Mouse (Mus musculus) stomach, embryonic 14.5 days (tissue): ENCODE data around the gene Gbgt1. TPM values are rescaled to one million over a fixed set of nuclear protein-coding genes. Genes with fewer than 3 reads are reported as not detected.
A peak's percentile ranks its signal among the peaks of the same experiment; 100 is the strongest.

Source experiments
- ATAC-seq: fragments of 200-750 bp; cut with Nextera tagmentation; 2 replicates; pipeline ENCODE4 v1.8.0; 2017; ENCODE audit warnings: low read depth, moderate TSS enrichment; ENCODE audit not compliant: insufficient number of reproducible peaks, insufficient read depth, low FRiP score
- H3K27ac ChIP-seq: fragments of 300-500 bp; sonication (generic); 2 replicates; pipeline ENCODE4 v1.5.1; 2014; ENCODE audit warnings: mild to moderate bottlenecking, low read length, moderate library complexity, mixed read lengths
- H3K27me3 ChIP-seq: fragments of 300-500 bp; sonication (generic); 2 replicates; pipeline ENCODE4 v1.6.1; 2014; ENCODE audit warnings: low read length, control low read depth, mixed read lengths; ENCODE audit not compliant: control insufficient read depth, insufficient read depth
- H3K36me3 ChIP-seq: fragments of 300-500 bp; sonication (generic); 2 replicates; pipeline ENCODE4 v1.6.1; 2014; ENCODE audit warnings: mild to moderate bottlenecking, control low read depth, low read length, moderate library complexity, mixed read lengths; ENCODE audit not compliant: control insufficient read depth, insufficient read depth
- H3K4me1 ChIP-seq: fragments of 300-500 bp; sonication (generic); 2 replicates; pipeline ENCODE4 v1.6.1; 2014; ENCODE audit warnings: low read length, control low read depth, mixed read lengths; ENCODE audit not compliant: control insufficient read depth, insufficient read depth
- H3K4me2 ChIP-seq: fragments of 300-500 bp; sonication (generic); replicated peaks from 2 replicates; pipeline ENCODE4 v1.6.1; 2014; ENCODE audit warnings: low read depth, low read length, control low read depth
- H3K4me3 ChIP-seq: fragments of 300-500 bp; sonication (generic); 2 replicates; pipeline ENCODE4 v1.5.1; 2014; ENCODE audit warnings: low read depth, low read length, control low read depth
- H3K9ac ChIP-seq: fragments of 300-500 bp; sonication (generic); replicated peaks from 2 replicates; pipeline ENCODE4 v1.6.1; 2014; ENCODE audit warnings: low read depth, mild to moderate bottlenecking, control low read depth, low read length, moderate library complexity, mixed read lengths
- H3K9me3 ChIP-seq: fragments of 300-500 bp; sonication (generic); 2 replicates; pipeline ENCODE4 v1.6.1; 2016; ENCODE audit warnings: low read depth, low read length, control low read depth; ENCODE audit not compliant: control insufficient read depth
- WGBS: fragments of 180-500 bp; shearing (Covaris S2); extraction: QIAGEN DNeasy Blood & Tissue Kit; methylation state at CpG from one replicate; pipeline ENCODE4 v1.1.7; 2014; 5-methylcytosine and 5-hydroxymethylcytosine counted together
- polyA plus RNA-seq: library from polyadenylated mRNA; unstranded; fragments of >200 nt; fragmentation: Nextera tagmentation; extraction: Ambion mirVana; gene quantifications from 2 replicates; pipeline ENCODE4 v1.2.1, GENCODE M21; 2014

Gbgt1 gene
- polyA plus RNA-seq, 1 experiment from 2014 or later, result 3.1 TPM

DNA sequence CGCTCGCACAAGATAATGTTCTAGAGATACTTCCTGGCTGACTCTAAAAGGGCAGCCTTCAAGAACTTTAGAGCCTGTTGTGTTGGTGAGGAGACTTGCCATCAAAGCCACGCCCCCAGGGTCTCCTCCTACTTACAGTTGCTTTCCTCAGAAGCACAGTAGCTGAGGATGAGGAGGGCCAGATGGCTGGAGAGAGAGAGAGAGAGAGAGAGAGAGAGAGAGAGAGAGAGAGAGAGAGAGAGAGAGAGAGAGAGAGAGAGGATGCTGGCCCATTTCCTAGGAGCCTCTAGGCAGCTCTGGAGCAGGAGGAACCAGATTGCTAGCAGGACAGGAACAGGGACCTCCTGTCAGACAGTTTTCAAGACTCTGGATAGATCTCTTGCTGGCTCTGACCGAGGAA, 39.5 kb downstream of the Gbgt1 start:
- H3K4me2 ChIP-seq, result peak overlapping the region; percentile 53; the same call in 1 of the 2 replicates
- peak overlapping the region; percentile 23; the same call in 1 of the 2 replicates for H3K27ac ChIP-seq
- WGBS, result 50% methylated on average over 4 of the region's 4 CpGs

DNA sequence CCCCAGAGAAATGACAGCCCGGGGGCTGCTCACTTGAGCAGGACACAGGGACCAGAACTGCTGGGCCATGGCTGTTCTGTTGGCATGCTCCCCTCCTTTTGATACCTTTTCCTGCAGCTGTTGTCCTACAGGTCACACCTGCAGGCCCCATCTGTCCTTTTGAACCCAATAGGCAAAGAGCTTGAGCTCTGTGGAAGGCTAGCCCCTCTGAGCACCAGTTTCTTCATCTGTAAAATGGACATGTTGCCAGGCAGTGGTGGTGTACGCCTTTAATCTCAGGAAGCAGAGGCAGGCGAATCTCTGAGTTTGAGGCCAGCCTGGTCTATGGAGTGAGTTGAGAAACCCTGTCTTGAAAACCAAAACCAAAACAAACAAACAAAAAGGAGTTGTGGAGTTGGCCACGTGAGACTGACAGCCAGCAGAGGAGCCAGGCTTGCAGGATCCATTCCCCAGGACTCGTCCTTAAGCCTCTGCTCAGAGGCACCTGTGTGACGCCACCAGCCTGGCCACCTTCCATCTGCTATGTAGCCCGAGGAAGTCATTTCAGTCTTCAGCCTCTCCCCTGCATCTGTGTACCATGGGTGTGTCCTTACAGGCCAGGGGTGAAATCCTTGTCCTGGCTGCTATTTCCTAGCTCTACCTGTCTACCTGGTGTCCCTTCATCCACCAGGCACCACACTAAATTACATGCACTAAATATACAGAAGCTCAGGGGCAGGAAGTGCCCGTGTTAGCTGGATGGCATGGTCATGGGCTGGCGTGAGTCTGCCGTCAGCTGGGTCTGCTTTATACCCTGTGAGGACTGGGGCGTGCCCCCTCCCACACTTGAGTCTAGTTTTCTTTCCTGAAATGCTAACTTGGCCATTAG, 40.3 kb downstream of the Gbgt1 start:
- no peak for ATAC-seq
- H3K9me3 ChIP-seq, result no peaks in the 10 kb centered on the region
- H3K4me2 ChIP-seq, result no peak overlapping the region
- H3K4me1 ChIP-seq, result peaks cover 73% of the 10 kb centered on the region
- H3K27ac ChIP-seq, result peak overlapping the region; percentile 1; the same call in 1 of the 2 replicates
- no peak overlapping the region for H3K9ac ChIP-seq
- H3K36me3 ChIP-seq, result peaks cover 2% of the 10 kb centered on the region
- WGBS, result 70% methylated on average over 11 of the region's 11 CpGs
- no peaks in the 10 kb centered on the region for H3K27me3 ChIP-seq
- no peak overlapping the region for H3K4me3 ChIP-seq

More for the DNA sequence above, 39.5 kb downstream of the Gbgt1 start:
- Histone ChIP-seq H3K4me1 (peaks cover 73% of the 10 kb centered on the region), H3K36me3 (no peaks in the 10 kb centered on the region; the same call in 1 of the 2 replicates), H3K9ac (no peak overlapping the region), H3K9me3 (no peaks in the 10 kb centered on the region), H3K4me3 (no peak overlapping the region), H3K27me3 (no peaks in the 10 kb centered on the region)
- ATAC-seq, result no peak

DNA sequence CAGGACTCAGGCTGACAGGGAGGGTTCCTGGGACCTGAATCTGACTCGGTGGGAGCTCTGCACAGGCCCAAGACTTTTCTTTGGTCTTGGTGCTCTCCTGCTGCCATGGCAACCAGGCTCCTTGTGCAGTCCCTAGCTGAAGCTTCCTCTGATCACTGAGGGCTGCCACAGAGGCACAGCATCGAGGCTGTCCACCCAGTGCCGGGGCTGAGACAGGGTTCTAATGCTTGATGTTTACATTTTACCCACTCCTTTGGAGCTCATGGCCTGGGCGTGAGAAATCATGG, 40.9 kb downstream of the Gbgt1 start:
- Histone ChIP-seq H3K4me2 (no peak overlapping the region), H3K27ac (no peak overlapping the region), H3K36me3 (peaks cover 8% of the 10 kb centered on the region), H3K9me3 (no peaks in the 10 kb centered on the region), H3K27me3 (no peaks in the 10 kb centered on the region), H3K4me3 (no peak overlapping the region), H3K4me1 (peaks cover 73% of the 10 kb centered on the region), H3K9ac (no peak overlapping the region)
- ATAC-seq, result no peak
- WGBS, result 39% methylated on average over 4 of the region's 4 CpGs

DNA sequence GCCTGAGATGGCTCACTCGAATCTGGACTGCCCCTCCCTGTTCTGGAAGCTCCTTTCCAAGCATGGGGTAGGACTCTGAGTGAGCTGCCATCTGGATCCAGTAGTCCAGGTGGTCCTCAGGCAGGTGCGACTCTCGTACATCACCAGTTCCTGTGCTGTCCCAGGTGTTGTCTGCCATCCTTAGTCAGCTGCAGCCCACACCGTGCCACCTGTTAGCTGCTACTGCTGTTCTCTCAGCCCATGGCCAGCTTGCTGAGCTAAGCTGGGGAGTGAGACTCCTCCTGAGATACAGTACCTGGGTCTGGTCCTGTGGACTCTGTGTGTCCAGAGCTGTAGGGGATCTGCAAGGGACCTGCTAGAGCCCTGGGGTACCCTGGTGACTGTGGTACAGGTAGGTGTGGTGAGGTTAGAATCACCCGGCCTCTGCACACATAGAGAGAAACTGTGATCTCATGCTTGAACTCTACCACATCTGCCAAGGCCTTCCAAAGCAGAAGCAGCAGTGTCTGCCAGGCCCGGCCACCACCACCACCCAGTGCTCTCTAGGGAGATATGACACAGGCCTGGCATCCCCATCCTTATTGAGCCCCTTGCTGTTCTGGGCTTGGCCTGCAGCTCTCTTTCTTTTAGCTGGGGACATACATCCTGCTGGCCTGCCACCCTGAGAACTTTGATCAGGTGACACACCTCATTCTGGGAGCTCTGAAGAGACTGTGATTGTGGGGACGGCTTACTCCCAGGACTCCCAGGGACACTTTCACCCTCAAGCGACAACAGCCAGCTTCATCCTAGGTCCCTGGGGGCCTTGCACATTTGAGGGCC, 41.5 kb downstream of the Gbgt1 start:
- Histone ChIP-seq H3K36me3 (peaks cover 12% of the 10 kb centered on the region), H3K4me1 (peaks cover 68% of the 10 kb centered on the region), H3K27me3 (no peaks in the 10 kb centered on the region), H3K4me3 (no peak overlapping the region), H3K9ac (no peak overlapping the region), H3K27ac (peak overlapping the region; percentile 78; the same call in 1 of the 2 replicates), H3K9me3 (no peaks in the 10 kb centered on the region), H3K4me2 (no peak overlapping the region)
- 70% methylated on average over 8 of the region's 8 CpGs for WGBS
- no peak for ATAC-seq

DNA sequence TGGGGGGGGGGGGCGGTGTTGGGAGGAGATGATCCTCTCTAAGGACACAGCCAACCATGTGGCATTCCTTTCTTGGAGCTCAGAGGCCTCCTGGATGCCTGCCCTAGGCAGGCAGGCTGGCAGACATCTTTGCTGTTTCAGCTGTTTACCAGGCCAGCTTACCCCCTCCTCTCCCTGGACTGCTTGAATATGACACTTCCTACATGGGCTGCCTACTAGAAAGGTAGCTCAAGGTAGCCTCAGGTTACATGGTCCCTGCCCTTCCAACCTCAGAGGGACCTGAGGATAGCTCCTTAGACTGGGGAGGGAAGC, 42.1 kb downstream of the Gbgt1 start:
- no peak overlapping the region for H3K9ac ChIP-seq
- no peaks in the 10 kb centered on the region for H3K27me3 ChIP-seq
- peaks cover 18% of the 10 kb centered on the region for H3K36me3 ChIP-seq
- peaks cover 68% of the 10 kb centered on the region for H3K4me1 ChIP-seq
- no peak for ATAC-seq
- no peaks in the 10 kb centered on the region for H3K9me3 ChIP-seq
- peak overlapping the region; percentile 78; the same call in 1 of the 2 replicates for H3K27ac ChIP-seq
- H3K4me2 ChIP-seq, result no peak overlapping the region
- WGBS, result 78% methylated on average over 1 of the region's 1 CpGs
- H3K4me3 ChIP-seq, result no peak overlapping the region

DNA sequence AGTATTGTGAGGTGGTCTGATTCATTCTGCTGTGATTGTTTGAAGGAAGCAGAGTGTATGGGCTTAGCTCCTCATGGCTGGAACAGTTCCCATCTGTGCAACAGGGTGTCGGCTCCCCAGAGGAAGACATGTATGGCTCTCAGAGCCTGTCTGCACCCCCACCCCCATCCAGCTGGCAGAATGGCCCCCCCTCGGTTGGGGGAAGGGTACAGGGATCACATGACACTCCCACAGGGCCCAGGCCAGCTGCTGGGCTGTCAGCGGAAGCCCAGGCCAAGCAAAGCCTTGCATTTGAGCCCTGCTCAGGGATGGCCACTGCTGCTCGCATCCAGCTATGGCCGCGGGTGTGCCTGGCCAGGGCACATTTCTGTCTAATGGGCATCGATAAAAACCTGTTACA, 42.5 kb downstream of the Gbgt1 start:
- no peak overlapping the region for H3K9ac ChIP-seq
- no peaks in the 10 kb centered on the region for H3K9me3 ChIP-seq
- H3K4me2 ChIP-seq, result no peak overlapping the region
- peaks cover 64% of the 10 kb centered on the region for H3K4me1 ChIP-seq
- no peaks in the 10 kb centered on the region for H3K27me3 ChIP-seq
- ATAC-seq, result peak; percentile 39; the same call in 1 of the 2 replicates
- peak overlapping the region; percentile 78; the same call in 1 of the 2 replicates for H3K27ac ChIP-seq
- 44% methylated on average over 7 of the region's 7 CpGs for WGBS
- H3K36me3 ChIP-seq, result peaks cover 22% of the 10 kb centered on the region
- no peak overlapping the region for H3K4me3 ChIP-seq

DNA sequence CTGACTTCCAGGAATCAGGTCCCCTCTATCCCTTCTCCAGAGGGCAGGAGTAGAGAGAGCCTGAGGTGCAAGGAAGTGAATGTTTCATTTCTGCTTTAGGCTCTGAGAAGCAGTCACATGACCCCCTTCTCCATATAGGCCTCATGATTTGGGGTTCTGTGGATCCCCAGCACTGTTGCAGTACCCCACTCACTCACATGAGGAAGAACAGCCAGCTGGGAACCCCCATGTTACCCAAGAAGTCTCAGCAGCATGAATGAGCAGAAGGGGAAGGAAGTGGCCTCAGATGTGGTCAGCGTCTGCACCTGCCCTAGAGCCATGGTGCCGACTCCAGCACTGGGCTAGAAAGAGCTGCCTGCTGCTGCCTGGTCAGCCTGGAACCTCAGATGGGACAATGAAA, 43.3 kb downstream of the Gbgt1 start:
- Histone ChIP-seq H3K27ac (peak overlapping the region; percentile 78; the same call in 1 of the 2 replicates), H3K36me3 (peaks cover 29% of the 10 kb centered on the region), H3K4me1 (peaks cover 57% of the 10 kb centered on the region), H3K9me3 (no peaks in the 10 kb centered on the region), H3K4me3 (no peak overlapping the region), H3K9ac (no peak overlapping the region), H3K27me3 (no peaks in the 10 kb centered on the region), H3K4me2 (no peak overlapping the region)
- 75% methylated on average over 2 of the region's 2 CpGs for WGBS
- no peak for ATAC-seq

DNA sequence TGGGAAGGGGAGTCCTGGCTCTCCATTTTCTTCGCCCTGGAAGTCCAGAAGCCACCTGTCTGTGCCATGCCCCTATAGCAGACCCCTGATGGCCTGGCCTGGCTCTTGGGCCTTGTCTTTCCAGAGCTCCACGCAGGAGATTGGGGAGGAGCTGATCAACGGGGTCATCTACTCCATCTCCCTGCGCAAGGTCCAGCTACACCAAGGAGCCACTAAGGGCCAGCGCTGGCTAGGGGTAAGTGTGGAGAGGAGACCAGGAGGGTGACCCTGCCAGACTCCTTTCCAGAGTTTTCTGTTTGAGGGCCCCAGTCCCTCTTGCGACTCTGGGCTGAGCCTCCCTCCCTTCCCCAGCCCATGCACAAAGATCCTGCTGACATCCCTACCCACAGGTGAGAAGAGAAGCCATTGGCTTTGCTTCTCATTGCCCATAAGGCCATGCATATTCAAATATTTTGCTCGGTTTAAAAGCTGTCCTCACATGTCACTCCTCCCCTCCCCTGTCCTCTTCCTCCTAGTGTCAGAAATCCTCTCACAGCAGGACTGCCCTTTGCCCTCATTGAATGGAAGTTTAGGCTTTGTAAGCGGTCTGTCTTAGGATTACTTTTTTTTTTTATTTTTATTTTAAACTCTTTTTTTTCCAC, 44.0 kb downstream of the Gbgt1 start:
- Histone ChIP-seq H3K4me1 (peaks cover 49% of the 10 kb centered on the region), H3K27ac (no peak overlapping the region), H3K36me3 (peaks cover 36% of the 10 kb centered on the region)

More for the DNA sequence above, 44.0 kb downstream of the Gbgt1 start:
- Histone ChIP-seq H3K4me3 (no peak overlapping the region), H3K9me3 (no peaks in the 10 kb centered on the region), H3K4me2 (no peak overlapping the region), H3K27me3 (no peaks in the 10 kb centered on the region), H3K9ac (no peak overlapping the region)
- ATAC-seq, result no peak
- WGBS, result 73% methylated on average over 8 of the region's 8 CpGs
